Mouse (Mus musculus) erythroblast, embryonic 14.5 days (primary cell): ENCODE data around the gene Ocel1. TPM values are rescaled to one million over a fixed set of nuclear protein-coding genes. Genes with fewer than 3 reads are reported as not detected.

Experiments used
- H3K27me3 ChIP-seq: 2 replicates; pipeline ENCODE4 v1.6.1; 2012; ENCODE audit warnings: inconsistent platforms; ENCODE audit not compliant: control insufficient read depth
- H3K36me3 ChIP-seq: 2 replicates; pipeline ENCODE4 v1.6.1; 2012; ENCODE audit warnings: mild to moderate bottlenecking, inconsistent platforms; ENCODE audit not compliant: control insufficient read depth
- H3K4me1 ChIP-seq: 2 replicates; pipeline ENCODE4 v1.6.1; 2012; ENCODE audit warnings: inconsistent platforms; ENCODE audit not compliant: control insufficient read depth
- H3K4me3 ChIP-seq: replicated peaks from 2 replicates; pipeline ENCODE3; 2012; ENCODE audit warnings: moderate library complexity, mild to moderate bottlenecking, inconsistent platforms
- H3K9me3 ChIP-seq: 2 replicates; pipeline ENCODE4 v1.6.1; 2012; ENCODE audit warnings: low read length, inconsistent platforms, mixed read lengths; ENCODE audit not compliant: control insufficient read depth
- GATA1 ChIP-seq: IDR thresholded peaks from 2 replicates; pipeline ENCODE4 v1.6.1; 2012; ENCODE audit warnings: low read length, inconsistent platforms, mixed read lengths
- TAL1 ChIP-seq: IDR thresholded peaks from 3 replicates; pipeline ENCODE4 v1.6.1; 2012; ENCODE audit warnings: low read length, inconsistent platforms, mixed read lengths
- polyA plus RNA-seq: library from polyadenylated mRNA; stranded (reverse); fragments of >175 nt; gene quantifications from 2 replicates; pipeline ENCODE4 v1.2.3, GENCODE M21; 2012

The Ocel1 gene
- polyA plus RNA-seq, 1 experiment, result 7.5 TPM

- peaks cover 54% of the 10 kb centered on the region for H3K27me3 ChIP-seq
- H3K9me3 ChIP-seq, result peaks cover 3% of the 10 kb centered on the region; the same call in 1 of the 2 replicates
- no peak for TF ChIP-seq TAL1
- TF ChIP-seq GATA1, result no peak
- peaks cover 44% of the 10 kb centered on the region for H3K36me3 ChIP-seq
- H3K4me3 ChIP-seq, result peak overlapping the region; percentile 51
- peaks cover 40% of the 10 kb centered on the region for H3K4me1 ChIP-seq
Measured at GRCm38 (mm10) chr8:71375581-71376422, 4.7 kb downstream of the Ocel1 start.

- peaks cover 46% of the 10 kb centered on the region for H3K4me1 ChIP-seq
Measured at GRCm38 (mm10) chr8:71376423-71377030, 5.4 kb downstream of the Ocel1 start.

GRCm38 (mm10) chr8:71379008-71379407 lies 7.9 kb downstream of the Ocel1 start:
- H3K4me3 ChIP-seq, result no peak overlapping the region
- H3K9me3 ChIP-seq, result peaks cover 5% of the 10 kb centered on the region; the same call in 1 of the 2 replicates
- H3K36me3 ChIP-seq, result peaks cover 29% of the 10 kb centered on the region
- H3K4me1 ChIP-seq, result peaks cover 39% of the 10 kb centered on the region
- peaks cover 82% of the 10 kb centered on the region for H3K27me3 ChIP-seq
- TF ChIP-seq GATA1, result no peak
- TF ChIP-seq TAL1, result no peak

More at GRCm38 (mm10) chr8:71376423-71377030, 5.4 kb downstream of the Ocel1 start:
- Histone ChIP-seq H3K4me3 (no peak overlapping the region), H3K9me3 (peaks cover 5% of the 10 kb centered on the region; the same call in 1 of the 2 replicates), H3K36me3 (peaks cover 44% of the 10 kb centered on the region), H3K27me3 (peaks cover 62% of the 10 kb centered on the region)
- TF ChIP-seq TAL1 (no peak), GATA1 (no peak)

GRCm38 (mm10) chr8:71379512-71380075 lies 8.5 kb downstream of the Ocel1 start:
- Histone ChIP-seq H3K4me3 (peak overlapping the region; percentile 63), H3K9me3 (peaks cover 5% of the 10 kb centered on the region; the same call in 1 of the 2 replicates), H3K4me1 (peaks cover 37% of the 10 kb centered on the region), H3K36me3 (peaks cover 24% of the 10 kb centered on the region), H3K27me3 (peaks cover 83% of the 10 kb centered on the region)
- no peak for TF ChIP-seq TAL1
- TF ChIP-seq GATA1, result no peak

- Histone ChIP-seq H3K4me1 (peaks cover 28% of the 10 kb centered on the region), H3K27me3 (peaks cover 80% of the 10 kb centered on the region), H3K9me3 (peaks cover 5% of the 10 kb centered on the region; the same call in 1 of the 2 replicates), H3K4me3 (peak overlapping the region; percentile 63), H3K36me3 (peaks cover 17% of the 10 kb centered on the region)
- no peak for TF ChIP-seq GATA1
- no peak for TF ChIP-seq TAL1
Measured at GRCm38 (mm10) chr8:71380178-71381171, 9.4 kb downstream of the Ocel1 start.

GRCm38 (mm10) chr8:71381421-71381970 lies 10.4 kb downstream of the Ocel1 start, which contains the start of gene Nr2f6:
Gene Nr2f6, minus strand, starts transcription at chr8:71381960.
- Histone ChIP-seq H3K36me3 (peaks cover 8% of the 10 kb centered on the region; the same call in 1 of the 2 replicates), H3K27me3 (peaks cover 70% of the 10 kb centered on the region), H3K4me1 (peaks cover 18% of the 10 kb centered on the region), H3K4me3 (peak within 1 kb of the TSS; percentile 63), H3K9me3 (peaks cover 5% of the 10 kb centered on the region; the same call in 1 of the 2 replicates)
- TF ChIP-seq GATA1, result no peak
- TF ChIP-seq TAL1, result no peak

GRCm38 (mm10) chr8:71381971-71382961 lies 11.2 kb downstream of the Ocel1 start:
- Histone ChIP-seq H3K4me3 (peak overlapping the region; percentile 63), H3K27me3 (peaks cover 62% of the 10 kb centered on the region), H3K36me3 (peaks cover 5% of the 10 kb centered on the region; the same call in 1 of the 2 replicates), H3K4me1 (peaks cover 16% of the 10 kb centered on the region), H3K9me3 (peaks cover 5% of the 10 kb centered on the region; the same call in 1 of the 2 replicates)
- TF ChIP-seq GATA1, result no peak
